Mouse (Mus musculus) G1E-ER4 (cell line): ENCODE data around the gene Grpr. TPM values are rescaled to one million over a fixed set of nuclear protein-coding genes. Genes with fewer than 3 reads are reported as not detected.

Experiments
- GATA1 ChIP-seq: IDR thresholded peaks from one replicate; pipeline ENCODE4 v1.8.0; 2012; ENCODE audit warnings: low read length, inconsistent platforms
- polyA plus RNA-seq: library from polyadenylated mRNA; stranded (reverse); fragments of >175 nt; gene quantifications from 2 replicates; pipeline ENCODE4 v1.2.3, GENCODE M21; 2012

The Grpr gene
- not detected in 2 replicates for polyA plus RNA-seq

DNA sequence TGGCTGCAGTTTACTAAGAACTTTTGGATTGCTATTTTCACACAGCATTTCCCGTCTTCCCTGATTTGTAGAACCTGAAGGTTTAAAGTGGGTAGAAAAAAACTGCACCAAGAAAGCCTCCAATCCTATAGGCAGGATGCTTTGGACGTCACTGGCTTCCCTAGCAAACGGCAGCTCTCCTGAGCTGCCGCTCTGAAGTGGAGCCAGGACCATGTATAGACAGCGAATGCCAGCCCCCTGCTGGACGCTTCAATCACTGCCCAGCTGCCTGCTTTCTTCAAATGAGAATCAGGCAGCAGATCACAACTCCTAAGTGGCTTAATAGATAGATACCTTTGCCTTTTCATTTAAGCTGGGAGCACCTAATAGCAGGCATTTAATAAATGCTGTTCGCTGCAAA, at the start of gene Grpr:
TSS of gene Grpr (minus strand) at position 12 of the 400 bp plus-strand sequence.
- TF ChIP-seq GATA1, result no peak

DNA sequence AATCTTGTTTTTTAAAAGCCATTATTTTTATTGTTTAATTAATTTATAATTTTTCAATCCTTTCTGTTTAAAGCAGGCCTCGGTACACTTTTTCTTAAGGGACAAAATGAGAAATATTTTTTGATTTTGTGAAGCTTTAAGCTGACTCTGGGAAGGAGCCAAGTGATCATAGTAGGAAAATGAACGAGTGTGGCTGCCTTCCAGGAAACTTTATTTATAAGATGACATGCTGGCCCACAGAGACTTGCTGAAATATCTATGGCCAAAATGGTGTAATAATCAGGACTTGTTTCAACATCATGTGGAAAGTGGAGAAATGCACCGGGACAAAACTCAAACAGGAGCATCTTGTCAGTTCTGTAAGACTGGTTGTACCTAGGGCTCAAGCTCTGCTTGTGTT, 11.0 kb upstream of the Grpr start:
- TF ChIP-seq GATA1, result no peak

DNA sequence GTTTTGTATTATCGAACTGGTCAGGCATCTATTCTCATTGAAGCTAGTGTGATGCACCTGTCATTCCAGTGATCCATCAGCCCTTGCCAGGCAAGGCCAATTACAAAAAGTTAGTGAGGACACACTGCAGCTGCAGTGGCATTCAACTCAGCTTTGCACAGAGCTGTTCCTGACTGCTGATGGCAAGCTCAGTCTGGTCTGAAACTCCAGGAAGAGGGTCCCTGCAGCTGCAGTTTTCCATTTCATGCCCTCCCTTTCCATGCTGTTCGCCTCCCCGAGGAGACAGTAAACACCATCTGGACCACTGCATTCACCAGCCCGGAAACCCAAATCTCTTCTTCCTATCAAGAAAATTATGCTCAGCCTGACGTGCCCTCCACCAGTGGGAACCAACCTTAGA, 2.4 kb downstream of the Grpr start:
- no peak for TF ChIP-seq GATA1

DNA sequence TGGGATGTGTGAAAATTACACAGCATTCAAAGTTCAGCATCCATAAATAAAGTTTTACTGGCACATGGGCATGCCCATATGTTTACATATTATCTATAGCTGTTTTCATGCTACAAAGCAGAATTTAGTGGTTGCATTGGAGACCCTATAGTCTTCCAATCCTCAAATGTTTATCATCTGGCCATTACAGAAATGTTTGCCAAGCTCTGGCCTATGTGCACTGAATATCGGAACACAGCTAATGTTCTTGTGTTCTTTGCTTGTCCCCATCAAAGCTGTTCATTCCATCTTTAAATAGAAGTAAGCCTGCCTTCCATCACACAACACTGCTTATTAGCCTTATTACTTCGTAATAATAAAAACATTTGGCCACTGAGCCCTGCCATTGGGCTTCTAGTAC, 16.6 kb downstream of the Grpr start:
- TF ChIP-seq GATA1, result no peak

DNA sequence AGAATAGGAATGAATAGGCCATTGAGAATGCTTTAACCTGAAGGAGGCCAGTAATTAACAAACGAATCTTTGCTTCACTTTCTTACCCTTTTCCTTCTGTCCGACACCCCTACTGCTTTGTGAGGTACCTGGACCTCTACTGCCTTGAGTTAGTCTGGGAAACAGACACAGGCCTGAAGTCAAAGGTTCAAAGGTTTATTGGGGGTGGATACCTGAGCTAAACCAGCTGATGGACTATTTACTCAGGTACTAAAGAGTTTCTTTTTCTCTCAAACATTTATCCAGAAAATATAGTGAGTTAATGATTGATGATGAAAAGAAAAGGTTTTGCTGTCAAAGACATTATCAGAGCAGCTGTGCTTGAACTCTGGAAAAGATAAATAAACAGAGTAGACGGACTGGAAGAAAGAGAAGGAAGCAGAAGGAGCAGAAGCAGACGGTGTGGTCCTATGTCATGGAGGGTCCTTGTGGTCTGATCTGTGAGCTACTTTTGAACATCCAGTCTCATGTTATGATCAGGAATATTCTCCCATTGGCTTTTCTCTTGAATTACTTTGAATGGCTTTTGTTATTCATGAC, 30.4 kb downstream of the Grpr start:
- TF ChIP-seq GATA1, result no peak

DNA sequence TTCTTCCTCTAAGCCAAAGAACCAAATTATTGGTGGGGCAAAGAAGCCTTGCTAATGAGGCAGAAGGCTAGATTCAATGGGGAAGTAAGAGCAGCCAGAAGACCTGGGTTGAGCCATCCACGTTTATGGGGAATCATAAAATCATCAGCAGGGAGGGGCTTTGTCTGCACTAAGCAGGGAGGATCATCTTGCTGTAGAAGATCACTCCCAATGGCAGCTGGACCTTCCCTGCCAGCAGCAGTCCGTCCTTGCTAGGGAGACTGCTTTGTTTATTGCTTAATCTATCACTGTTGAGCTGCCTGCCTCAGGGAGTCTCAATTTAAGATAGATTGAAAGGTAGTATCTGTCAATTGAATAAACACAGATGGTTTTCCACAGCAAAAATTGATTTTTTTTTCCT, 37.7 kb downstream of the Grpr start:
- TF ChIP-seq GATA1, result no peak

DNA sequence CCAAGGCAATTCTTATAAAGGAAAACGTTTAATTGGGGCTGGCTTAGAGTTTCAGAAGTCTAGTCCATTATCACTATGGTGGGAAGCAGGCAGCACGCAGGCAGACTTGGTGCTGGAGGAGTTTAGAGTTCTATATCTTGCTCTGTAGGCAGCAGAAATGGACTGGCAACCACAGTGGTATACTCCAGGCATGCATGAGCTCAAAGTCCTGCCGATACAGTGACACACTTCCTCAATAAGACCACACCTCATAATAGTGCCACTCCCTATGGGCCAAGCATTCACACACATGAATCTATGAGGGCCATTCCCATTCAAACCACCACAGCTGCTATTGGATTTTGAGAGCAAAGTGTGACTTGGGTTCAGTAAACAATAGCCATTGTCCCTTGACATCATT, 47.4 kb downstream of the Grpr start:
- TF ChIP-seq GATA1, result no peak

Other genes starting within 250 kb of the Grpr start
- gene Rnf138rt1, start 211.7 kb upstream of the Grpr start, polyA plus RNA-seq, result not detected in 2 replicates